Mouse (Mus musculus): Measurements from ENCODE around the gene Stac3. TPM values are rescaled to one million over a fixed set of nuclear protein-coding genes. Genes with fewer than 3 reads are reported as not detected.

Stac3 gene
- polyA plus RNA-seq, 1 experiment from 2014 or later = 0.59 TPM

Other genes with a start within 250 kb of the Stac3 start
- gene Kif5a, start 238.3 kb upstream of the Stac3 start, polyA plus RNA-seq (2015; fragmentation: Nextera tagmentation; extraction: Ambion mirVana) = 0.09 and 0.11 TPM in 2 replicates
- 65.9 TPM in 2 replicates for gene Dctn2, start 235.3 kb upstream of the Stac3 start, polyA plus RNA-seq (2015; fragmentation: Nextera tagmentation; extraction: Ambion mirVana)
- gene Mbd6, start 212.7 kb upstream of the Stac3 start, polyA plus RNA-seq (2015; fragmentation: Nextera tagmentation; extraction: Ambion mirVana) = 5.7 and 6.5 TPM in 2 replicates
- 100 and 109 TPM in 2 replicates for gene Mars, start 189.9 kb upstream of the Stac3 start, polyA plus RNA-seq (2015; fragmentation: Nextera tagmentation; extraction: Ambion mirVana)
- gene Arhgap9, start 179.7 kb upstream of the Stac3 start, polyA plus RNA-seq (2015; fragmentation: Nextera tagmentation; extraction: Ambion mirVana) = 12.2 and 13.2 TPM in 2 replicates
- 0.15 and 0.21 TPM in 2 replicates for gene Gli1, start 159.7 kb upstream of the Stac3 start, polyA plus RNA-seq (2015; fragmentation: Nextera tagmentation; extraction: Ambion mirVana)
- gene Inhbe, start 147.3 kb upstream of the Stac3 start, polyA plus RNA-seq (2015; fragmentation: Nextera tagmentation; extraction: Ambion mirVana) = 0.78 and 0.99 TPM in 2 replicates
- gene Inhbc, start 131.3 kb upstream of the Stac3 start, polyA plus RNA-seq (2015; fragmentation: Nextera tagmentation; extraction: Ambion mirVana) = 4.3 and 5.9 TPM in 2 replicates
- gene R3hdm2, start 121.4 kb upstream of the Stac3 start, polyA plus RNA-seq (2015; fragmentation: Nextera tagmentation; extraction: Ambion mirVana) = 10.2 and 13.3 TPM in 2 replicates
- 62.5 and 67.9 TPM in 2 replicates for gene Ndufa4l2, start 13.3 kb downstream of the Stac3 start, polyA plus RNA-seq (2015; fragmentation: Nextera tagmentation; extraction: Ambion mirVana)
- 180 and 183 TPM in 2 replicates for gene Shmt2, start 20.8 kb downstream of the Stac3 start, polyA plus RNA-seq (2015; fragmentation: Nextera tagmentation; extraction: Ambion mirVana)
- gene Nxph4, start 32.9 kb downstream of the Stac3 start, polyA plus RNA-seq (2015; fragmentation: Nextera tagmentation; extraction: Ambion mirVana) = 0.14 TPM in 1 of 2 replicates, not detected in the other
- 31.9 and 36.3 TPM in 2 replicates for gene Lrp1, start 119.5 kb downstream of the Stac3 start, polyA plus RNA-seq (2015; fragmentation: Nextera tagmentation; extraction: Ambion mirVana)
- 14.8 and 17.7 TPM in 2 replicates for gene Stat6, start 141.3 kb downstream of the Stac3 start, polyA plus RNA-seq (2015; fragmentation: Nextera tagmentation; extraction: Ambion mirVana)
- gene Nemp1, start 165.2 kb downstream of the Stac3 start, polyA plus RNA-seq (2015; fragmentation: Nextera tagmentation; extraction: Ambion mirVana) = 6.7 and 7.1 TPM in 2 replicates
- gene Nab2, start 166.9 kb downstream of the Stac3 start, polyA plus RNA-seq (2015; fragmentation: Nextera tagmentation; extraction: Ambion mirVana) = 3.0 and 3.9 TPM in 2 replicates
- gene Myo1a, start 203.5 kb downstream of the Stac3 start, polyA plus RNA-seq (2015; fragmentation: Nextera tagmentation; extraction: Ambion mirVana) = 0.11 and 0.55 TPM in 2 replicates
- 11.3 and 13.1 TPM in 2 replicates for gene Tac2, start 222.8 kb downstream of the Stac3 start, polyA plus RNA-seq (2015; fragmentation: Nextera tagmentation; extraction: Ambion mirVana)
- 0.69 and 0.70 TPM in 2 replicates for gene Zbtb39, start 237.9 kb downstream of the Stac3 start, polyA plus RNA-seq (2015; fragmentation: Nextera tagmentation; extraction: Ambion mirVana)

All from liver, embryonic 16.5 days (tissue).